Mouse (Mus musculus): ENCODE results near the gene Atxn1l. TPM values are rescaled to one million over a fixed set of nuclear protein-coding genes. Genes with fewer than 3 reads are reported as not detected.
A peak's percentile ranks its signal among the peaks of the same experiment; 100 is the strongest.

Gene Atxn1l
- total and polyA plus RNA-seq, 2 experiments from 2014 or later: 3.2 to 20.4 TPM

- Histone ChIP-seq H3K9ac (peak overlapping the region; percentile 99), H3K36me3 (ENCODE audit: insufficient read depth) (no peaks in the 10 kb centered on the region), H3K27ac (ENCODE audit: low read depth, low read length) (peak overlapping the region; percentile 80), H3K27me3 (ENCODE audit: insufficient read depth, low read length) (no peaks in the 10 kb centered on the region), H3K4me1 (ENCODE audit: insufficient read depth) (peaks cover 7% of the 10 kb centered on the region), H3K4me2 (ENCODE audit: low read depth) (peak overlapping the region; percentile 58), H3K9me3 (ENCODE audit: low read length) (no peaks in the 10 kb centered on the region), H3K4me3 (ENCODE audit: low read depth, low read length) (peak overlapping the region; percentile 92)
- ATAC-seq (peak; percentile 53), DNase-seq (no peak)
- 4% methylated on average over 38 of the region's 38 CpGs for WGBS
- TF ChIP-seq CTCF (IDR thresholded peaks at IDR 0.05; ENCODE audit: low read depth): no peak
These were observed 44.9 kb downstream of the Atxn1l start for GRCm38 (mm10) chr8:109692443-109693145.

GRCm38 (mm10) chr8:109691769-109692168, 45.8 kb downstream of the Atxn1l start:
- peak overlapping the region; percentile 99 for H3K9ac ChIP-seq
- no peaks in the 10 kb centered on the region for H3K27me3 ChIP-seq (ENCODE audit: insufficient read depth, low read length)
- WGBS: 37% methylated on average over 5 of the region's 5 CpGs
- H3K27ac ChIP-seq (ENCODE audit: low read depth, low read length): no peak overlapping the region
- H3K36me3 ChIP-seq (ENCODE audit: insufficient read depth): no peaks in the 10 kb centered on the region
- DNase-seq: peak; percentile 30
- peak overlapping the region; percentile 58 for H3K4me2 ChIP-seq (ENCODE audit: low read depth)
- H3K4me1 ChIP-seq (ENCODE audit: insufficient read depth): peaks cover 7% of the 10 kb centered on the region
- no peaks in the 10 kb centered on the region for H3K9me3 ChIP-seq (ENCODE audit: low read length)
- no peak for ATAC-seq
- peak overlapping the region; percentile 92 for H3K4me3 ChIP-seq (ENCODE audit: low read depth, low read length)
- peak; percentile 46 for TF ChIP-seq CTCF (IDR thresholded peaks at IDR 0.05; ENCODE audit: low read depth)

- Histone ChIP-seq H3K27me3 (ENCODE audit: insufficient read depth, low read length) (no peaks in the 10 kb centered on the region), H3K27ac (ENCODE audit: low read depth, low read length) (no peak overlapping the region), H3K9me3 (ENCODE audit: low read length) (no peaks in the 10 kb centered on the region), H3K4me3 (ENCODE audit: low read depth, low read length) (no peak overlapping the region), H3K36me3 (ENCODE audit: insufficient read depth) (peaks cover 5% of the 10 kb centered on the region), H3K4me2 (ENCODE audit: low read depth) (no peak overlapping the region), H3K4me1 (ENCODE audit: insufficient read depth) (peaks cover 7% of the 10 kb centered on the region), H3K9ac (no peak overlapping the region)
- 92% methylated on average over 5 of the region's 5 CpGs for WGBS
- no peak for DNase-seq
- ATAC-seq: no peak
- no peak for TF ChIP-seq CTCF (IDR thresholded peaks at IDR 0.05; ENCODE audit: low read depth)
These were observed 50.3 kb downstream of the Atxn1l start for GRCm38 (mm10) chr8:109687248-109687647.

GRCm38 (mm10) chr8:109682120-109682519, 55.4 kb downstream of the Atxn1l start:
- WGBS: 93% methylated on average over 5 of the region's 5 CpGs
- Histone ChIP-seq H3K27me3 (ENCODE audit: insufficient read depth, low read length) (no peaks in the 10 kb centered on the region), H3K36me3 (ENCODE audit: insufficient read depth) (peaks cover 51% of the 10 kb centered on the region), H3K4me1 (ENCODE audit: insufficient read depth) (no peaks in the 10 kb centered on the region), H3K4me2 (ENCODE audit: low read depth) (no peak overlapping the region), H3K4me3 (ENCODE audit: low read depth, low read length) (no peak overlapping the region), H3K9ac (no peak overlapping the region), H3K27ac (ENCODE audit: low read depth, low read length) (no peak overlapping the region), H3K9me3 (ENCODE audit: low read length) (no peaks in the 10 kb centered on the region)
- DNase-seq (no peak), ATAC-seq (no peak)
- TF ChIP-seq CTCF (IDR thresholded peaks at IDR 0.05; ENCODE audit: low read depth): no peak

GRCm38 (mm10) chr8:109681535-109681934, 56.0 kb downstream of the Atxn1l start:
- WGBS: 89% methylated on average over 3 of the region's 3 CpGs
- Histone ChIP-seq H3K9me3 (ENCODE audit: low read length) (no peaks in the 10 kb centered on the region), H3K4me3 (ENCODE audit: low read depth, low read length) (no peak overlapping the region), H3K4me1 (ENCODE audit: insufficient read depth) (no peaks in the 10 kb centered on the region), H3K4me2 (ENCODE audit: low read depth) (no peak overlapping the region), H3K27ac (ENCODE audit: low read depth, low read length) (no peak overlapping the region), H3K9ac (no peak overlapping the region), H3K36me3 (ENCODE audit: insufficient read depth) (peaks cover 56% of the 10 kb centered on the region), H3K27me3 (ENCODE audit: insufficient read depth, low read length) (no peaks in the 10 kb centered on the region)
- no peak for TF ChIP-seq CTCF (IDR thresholded peaks at IDR 0.05; ENCODE audit: low read depth)
- ATAC-seq (no peak), DNase-seq (no peak)

Other genes with a start within 250 kb of the Atxn1l start
- 0.38 and 2.2 TPM in 2 replicates for gene Pmfbp1, start 243.7 kb downstream of the Atxn1l start, total RNA-seq (2014; rRNA removed)
- gene Pmfbp1, start 243.7 kb downstream of the Atxn1l start, polyA plus RNA-seq (2015; fragmentation: Nextera tagmentation; extraction: Ambion mirVana): 0.08 and 0.25 TPM in 2 replicates
- gene Dhx38, start 171.9 kb downstream of the Atxn1l start, total RNA-seq (2014; rRNA removed): 23.2 and 28.2 TPM in 2 replicates
- gene Dhx38, start 171.9 kb downstream of the Atxn1l start, polyA plus RNA-seq (2015; fragmentation: Nextera tagmentation; extraction: Ambion mirVana): 12.8 and 14.1 TPM in 2 replicates
- gene Txnl4b, start 171.8 kb downstream of the Atxn1l start, total RNA-seq (2014; rRNA removed): 12.0 and 12.2 TPM in 2 replicates
- gene Txnl4b, start 171.8 kb downstream of the Atxn1l start, polyA plus RNA-seq (2015; fragmentation: Nextera tagmentation; extraction: Ambion mirVana): 34.0 and 35.2 TPM in 2 replicates
- gene Hp, start 158.6 kb downstream of the Atxn1l start, total RNA-seq (2014; rRNA removed): 0.15 and 1.5 TPM in 2 replicates
- 0.38 and 0.44 TPM in 2 replicates for gene Hp, start 158.6 kb downstream of the Atxn1l start, polyA plus RNA-seq (2015; fragmentation: Nextera tagmentation; extraction: Ambion mirVana)
- 26.1 and 26.4 TPM in 2 replicates for gene Dhodh, start 129.1 kb downstream of the Atxn1l start, total RNA-seq (2014; rRNA removed)
- 27.7 and 27.9 TPM in 2 replicates for gene Dhodh, start 129.1 kb downstream of the Atxn1l start, polyA plus RNA-seq (2015; fragmentation: Nextera tagmentation; extraction: Ambion mirVana)
- gene Pkd1l3, start 123.2 kb downstream of the Atxn1l start, total RNA-seq (2014; rRNA removed): 0.24 TPM in 1 of 2 replicates, not detected in the other
- gene Pkd1l3, start 123.2 kb downstream of the Atxn1l start, polyA plus RNA-seq (2015; fragmentation: Nextera tagmentation; extraction: Ambion mirVana): 0.21 TPM in 1 of 2 replicates, not detected in the other
- gene Ist1, start 44.5 kb downstream of the Atxn1l start, total RNA-seq (2014; rRNA removed): 126 and 139 TPM in 2 replicates
- gene Ist1, start 44.5 kb downstream of the Atxn1l start, polyA plus RNA-seq (2015; fragmentation: Nextera tagmentation; extraction: Ambion mirVana): 89.3 and 110 TPM in 2 replicates
- 87.6 and 92.1 TPM in 2 replicates for gene Zfp821, start 32.2 kb downstream of the Atxn1l start, total RNA-seq (2014; rRNA removed)
- 57.8 and 67.0 TPM in 2 replicates for gene Zfp821, start 32.2 kb downstream of the Atxn1l start, polyA plus RNA-seq (2015; fragmentation: Nextera tagmentation; extraction: Ambion mirVana)
- 96.4 and 101 TPM in 2 replicates for gene Ap1g1, start 40.8 kb upstream of the Atxn1l start, total RNA-seq (2014; rRNA removed)
- gene Ap1g1, start 40.8 kb upstream of the Atxn1l start, polyA plus RNA-seq (2015; fragmentation: Nextera tagmentation; extraction: Ambion mirVana): 28.1 and 35.8 TPM in 2 replicates
- gene Phlpp2, start 130.8 kb upstream of the Atxn1l start, total RNA-seq (2014; rRNA removed): 9.8 and 13.6 TPM in 2 replicates
- gene Phlpp2, start 130.8 kb upstream of the Atxn1l start, polyA plus RNA-seq (2015; fragmentation: Nextera tagmentation; extraction: Ambion mirVana): 1.7 and 2.9 TPM in 2 replicates
- gene Marveld3, start 224.5 kb upstream of the Atxn1l start, total RNA-seq (2014; rRNA removed): 0.69 and 0.76 TPM in 2 replicates
- 0.64 and 1.4 TPM in 2 replicates for gene Marveld3, start 224.5 kb upstream of the Atxn1l start, polyA plus RNA-seq (2015; fragmentation: Nextera tagmentation; extraction: Ambion mirVana)